Mouse (Mus musculus): ENCODE measurements at regions not wholly inside any gene's neighbourhood (a gene's known extent, or its start where the extent isn't known, plus 50 kb on each side); places are given as distances from the start of the nearest gene placed in this dataset.

- TF ChIP-seq POLR2A (IDR thresholded peaks at IDR 0.05; ENCODE audit: low read depth, low read length) (no peak), CTCF (IDR thresholded peaks at IDR 0.05; ENCODE audit: extremely low read depth, insufficient read length, insufficient replicate concordance, low read depth, low read length) (no peak)
Observed at GRCm38 (mm10) chr17:65000626-65001135, 164.8 kb upstream of the 4930583I09Rik start.

All from small intestine, adult 2 months (tissue).